Mouse (Mus musculus) kidney, postnatal 14 days (tissue): ENCODE results near the gene Ost4.
A peak's percentile ranks its signal among the peaks of the same experiment; 100 is the strongest.
"Not testable (repeated sequence)": the region's sequence is repeated elsewhere in the genome, so short reads cannot be mapped to it uniquely, and the experiment has no call there.

Experiments
- DNase-seq: peaks from one replicate; pipeline ENCODE4 v3.0.0; 2022; ENCODE audit warnings: mixed read lengths

Gene Ost4

GRCm38 (mm10) chr5:30888337-30889087 is 19.1 kb downstream of the Ost4 start, which contains the start of gene Agbl5:
Gene Agbl5 (plus strand): TSS chr5:30888694.
- DNase-seq, result peak; percentile 96

- peak; percentile 94 for DNase-seq
These were observed 19.7 kb downstream of the Ost4 start for GRCm38 (mm10) chr5:30887858-30888336.

GRCm38 (mm10) chr5:30887331-30887761 is 20.2 kb downstream of the Ost4 start:
- peak; percentile 79 for DNase-seq

GRCm38 (mm10) chr5:30886731-30887130 is 20.9 kb downstream of the Ost4 start:
- no peak for DNase-seq

- no peak for DNase-seq
These were observed 21.4 kb downstream of the Ost4 start for GRCm38 (mm10) chr5:30886209-30886608.

GRCm38 (mm10) chr5:30881839-30882238 is 25.7 kb downstream of the Ost4 start:
- DNase-seq, result not testable (repeated sequence)

GRCm38 (mm10) chr5:30879347-30879943 is 28.1 kb downstream of the Ost4 start:
- no peak for DNase-seq

- DNase-seq, result no peak
These were observed 29.0 kb downstream of the Ost4 start for GRCm38 (mm10) chr5:30878616-30879015.

GRCm38 (mm10) chr5:30874365-30874764 is 33.2 kb downstream of the Ost4 start:
- DNase-seq, result no peak

- DNase-seq, result no peak
These were observed 35.0 kb downstream of the Ost4 start for GRCm38 (mm10) chr5:30872574-30872973.

- no peak for DNase-seq
These were observed 37.5 kb downstream of the Ost4 start for GRCm38 (mm10) chr5:30870131-30870406.

GRCm38 (mm10) chr5:30869405-30870130 is 38.0 kb downstream of the Ost4 start:
- peak; percentile 94 for DNase-seq

GRCm38 (mm10) chr5:30868981-30869380 is 38.6 kb downstream of the Ost4 start:
- peak; percentile 29 for DNase-seq

- no peak for DNase-seq
These were observed 39.9 kb downstream of the Ost4 start, which contains the start of gene Tmem214 for GRCm38 (mm10) chr5:30867712-30868111. Gene Tmem214 (plus strand): TSS chr5:30868012.

GRCm38 (mm10) chr5:30866871-30867270 is 40.7 kb downstream of the Ost4 start:
- DNase-seq, result no peak

- no peak for DNase-seq
These were observed 43.3 kb downstream of the Ost4 start for GRCm38 (mm10) chr5:30864322-30864721.

- DNase-seq, result no peak
These were observed 43.7 kb downstream of the Ost4 start for GRCm38 (mm10) chr5:30863852-30864251.

- DNase-seq, result no peak
These were observed 51.5 kb downstream of the Ost4 start for GRCm38 (mm10) chr5:30856124-30856523.
